Mouse (Mus musculus) embryonic facial prominence, embryonic 12.5 days (tissue): ENCODE data around the gene Gm20809. TPM values are rescaled to one million over a fixed set of nuclear protein-coding genes. Genes with fewer than 3 reads are reported as not detected.
"Not testable (repeated sequence)": the region's sequence is repeated elsewhere in the genome, so short reads cannot be mapped to it uniquely, and the experiment has no call there.

Experiments
- ATAC-seq: fragments of 200-750 bp; cut with Nextera tagmentation; 2 replicates; pipeline ENCODE4 v1.8.0; 2017; ENCODE audit not compliant: insufficient number of reproducible peaks, insufficient read depth, low FRiP score, low TSS enrichment
- H3K27ac ChIP-seq: fragments of 300-500 bp; sonication (generic); 2 replicates; pipeline ENCODE4 v1.5.1; 2016; ENCODE audit warnings: mild to moderate bottlenecking
- H3K27me3 ChIP-seq: fragments of 300-500 bp; sonication (generic); 2 replicates; pipeline ENCODE4 v1.6.1; 2016; ENCODE audit warnings: mild to moderate bottlenecking, moderate library complexity
- H3K36me3 ChIP-seq: fragments of 300-500 bp; sonication (generic); 2 replicates; pipeline ENCODE4 v1.6.1; 2016; ENCODE audit warnings: mild to moderate bottlenecking
- H3K4me1 ChIP-seq: fragments of 300-500 bp; sonication (generic); 2 replicates; pipeline ENCODE4 v1.6.1; 2016
- H3K4me2 ChIP-seq: fragments of 300-500 bp; sonication (generic); replicated peaks from 2 replicates; pipeline ENCODE4 v1.6.1; 2016; ENCODE audit warnings: mild to moderate bottlenecking, moderate library complexity
- H3K4me3 ChIP-seq: fragments of 300-500 bp; sonication (generic); 2 replicates; pipeline ENCODE4 v1.5.1; 2016; ENCODE audit warnings: mild to moderate bottlenecking
- H3K9ac ChIP-seq: fragments of 300-500 bp; sonication (generic); 2 replicates; pipeline ENCODE4 v1.6.1; 2016; ENCODE audit warnings: mild to moderate bottlenecking, moderate library complexity
- H3K9me3 ChIP-seq: fragments of 300-500 bp; sonication (generic); 2 replicates; pipeline ENCODE4 v1.6.1; 2016; ENCODE audit warnings: mild to moderate bottlenecking, moderate library complexity
- WGBS: fragments of 180-500 bp; shearing (Covaris S2); methylation state at CpG from one replicate; pipeline ENCODE4 v1.1.7; 2016; 5-methylcytosine and 5-hydroxymethylcytosine counted together
- polyA plus RNA-seq: library from polyadenylated mRNA; unstranded; fragments of >200 nt; fragmentation: Nextera tagmentation; extraction: Ambion mirVana; gene quantifications from 2 replicates; pipeline ENCODE4 v1.2.1, GENCODE M21; 2016

Gm20809 gene
- polyA plus RNA-seq, result not detected in 2 replicates

DNA sequence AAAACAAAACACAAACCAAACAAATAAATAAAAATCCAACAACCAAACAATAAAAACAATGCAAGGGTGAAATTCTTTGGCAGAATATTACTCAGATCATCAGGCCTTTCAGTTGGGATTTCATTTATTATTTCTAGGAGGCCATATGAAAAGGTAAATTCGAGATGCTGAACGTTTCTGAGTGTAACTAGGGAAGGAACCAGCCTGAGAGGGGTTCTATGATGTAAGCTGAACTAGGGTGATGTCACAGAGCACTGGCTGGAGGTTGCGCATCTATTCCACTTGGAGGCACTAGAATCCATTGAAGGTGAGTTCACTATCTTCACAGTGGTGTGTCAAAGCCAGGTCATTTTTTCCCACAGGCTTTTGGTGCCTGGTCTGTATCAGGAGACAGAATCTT lies at the start of gene Gm20809:
Gene Gm20809, plus strand, starts transcription at position 301 of the 400 bp plus-strand sequence.
- not testable (repeated sequence) for H3K9ac ChIP-seq, H3K4me1 ChIP-seq, H3K4me2 ChIP-seq, H3K36me3 ChIP-seq, H3K27ac ChIP-seq, H3K27me3 ChIP-seq, H3K9me3 ChIP-seq, H3K4me3 ChIP-seq, ATAC-seq
- WGBS, result no CpG with 5 or more reads among the region's 3 CpGs
